Mouse (Mus musculus) cerebellum, adult 2 months (tissue): Measurements from ENCODE around the gene Rtraf.

ENCODE experiments used
- CTCF ChIP-seq: fragments of 200-500 bp; IDR thresholded peaks from 2 replicates; pipeline ENCODE4 v1.5.1; 2011; ENCODE audit warnings: low read depth, mild to moderate bottlenecking, control low read depth, low read length, moderate library complexity, borderline replicate concordance; ENCODE audit not compliant: insufficient read depth
- POLR2A ChIP-seq: fragments of 200-500 bp; IDR thresholded peaks from 2 replicates; pipeline ENCODE4 v1.6.1; 2011; ENCODE audit warnings: low read length, control low read depth, borderline replicate concordance; ENCODE audit not compliant: insufficient read depth

DNA sequence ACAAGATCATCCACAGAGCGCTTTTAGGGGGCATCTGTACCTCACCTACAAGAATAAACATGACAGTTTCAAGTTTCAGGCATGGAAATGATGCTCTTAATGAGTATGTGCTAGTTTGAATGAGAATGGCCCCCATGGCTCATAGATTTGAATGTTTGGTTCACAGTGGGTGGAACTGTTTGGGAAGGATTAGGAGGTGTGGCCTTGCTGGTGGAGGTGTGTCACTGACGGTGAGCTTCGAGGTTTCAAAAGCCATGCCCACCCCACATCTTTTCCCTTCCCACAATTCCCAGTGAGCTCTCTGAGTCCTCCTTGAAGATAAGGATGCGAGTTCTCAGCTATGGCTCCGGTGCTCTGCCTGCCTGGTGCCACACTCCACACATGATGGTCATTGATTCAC is 1.9 kb downstream of the Rtraf start:
- no peak for TF ChIP-seq POLR2A
- TF ChIP-seq CTCF, result no peak
